Mouse (Mus musculus): ENCODE measurements around the gene Elovl6. TPM values are rescaled to one million over a fixed set of nuclear protein-coding genes. Genes with fewer than 3 reads are reported as not detected.
A peak's percentile ranks its signal among the peaks of the same experiment; 100 is the strongest.

The Elovl6 gene
- polyA plus RNA-seq, 1 experiment from 2014 or later = 34.2 TPM

DNA sequence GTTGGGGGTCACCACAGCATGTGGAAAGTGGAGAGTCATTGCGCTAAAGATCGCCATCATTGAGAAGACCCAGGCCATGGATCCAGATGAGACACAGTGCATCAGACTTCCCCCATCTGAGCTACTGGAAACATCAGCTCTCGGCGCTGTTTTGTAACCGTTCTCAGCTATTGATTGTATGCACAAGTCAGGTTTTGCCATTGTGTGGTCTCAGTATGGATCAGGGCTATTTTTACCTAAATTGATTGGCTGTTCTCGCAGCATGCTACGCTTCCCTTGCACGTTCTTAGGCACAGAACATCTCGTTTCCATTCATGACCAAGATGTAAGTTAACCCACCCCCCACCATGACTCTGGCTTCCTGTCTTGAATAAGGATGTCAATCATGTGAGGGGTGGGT, 27.9 kb downstream of the Elovl6 start:
- Histone ChIP-seq H3K4me2 (ENCODE audit: low read length) (no peak overlapping the region), H3K9ac (ENCODE audit: low read depth, low read length) (no peak overlapping the region), H3K27ac (no peak overlapping the region), H3K36me3 (ENCODE audit: insufficient read depth, low read length) (no peaks in the 10 kb centered on the region), H3K4me3 (replicated peaks; ENCODE audit: low read depth, low read length) (no peak overlapping the region), H3K27me3 (ENCODE audit: insufficient read depth, low read length) (no peaks in the 10 kb centered on the region), H3K9me3 (replicated peaks; ENCODE audit: low read length) (no peaks in the 10 kb centered on the region), H3K4me1 (replicated peaks; ENCODE audit: insufficient read depth, low read length) (no peaks in the 10 kb centered on the region; the same call in 1 of the 2 replicates)
- ATAC-seq (replicated peaks; ENCODE audit: low FRiP score, low read depth) (no peak), DNase-seq (ENCODE audit: low spot score) (no peak)
- 91% methylated on average over 9 of the region's 9 CpGs for WGBS
- TF ChIP-seq CTCF (IDR thresholded peaks at IDR 0.05; ENCODE audit: low read depth) = no peak

GRCm38 (mm10) chr3:129561011-129561410, 28.9 kb downstream of the Elovl6 start:
- H3K27me3 ChIP-seq (ENCODE audit: insufficient read depth, low read length) = no peaks in the 10 kb centered on the region
- H3K9me3 ChIP-seq (replicated peaks; ENCODE audit: low read length) = no peaks in the 10 kb centered on the region
- WGBS = 90% methylated on average over 10 of the region's 10 CpGs
- no peak for TF ChIP-seq CTCF (IDR thresholded peaks at IDR 0.05; ENCODE audit: low read depth)
- no peak overlapping the region for H3K27ac ChIP-seq
- no peaks in the 10 kb centered on the region for H3K36me3 ChIP-seq (ENCODE audit: insufficient read depth, low read length)
- DNase-seq (ENCODE audit: low spot score) = no peak
- no peak overlapping the region for H3K4me3 ChIP-seq (replicated peaks; ENCODE audit: low read depth, low read length)
- ATAC-seq (replicated peaks; ENCODE audit: low FRiP score, low read depth) = no peak
- no peak overlapping the region for H3K9ac ChIP-seq (ENCODE audit: low read depth, low read length)
- peaks cover 2% of the 10 kb centered on the region; the same call in 1 of the 2 replicates for H3K4me1 ChIP-seq (replicated peaks; ENCODE audit: insufficient read depth, low read length)
- no peak overlapping the region for H3K4me2 ChIP-seq (ENCODE audit: low read length)

DNA sequence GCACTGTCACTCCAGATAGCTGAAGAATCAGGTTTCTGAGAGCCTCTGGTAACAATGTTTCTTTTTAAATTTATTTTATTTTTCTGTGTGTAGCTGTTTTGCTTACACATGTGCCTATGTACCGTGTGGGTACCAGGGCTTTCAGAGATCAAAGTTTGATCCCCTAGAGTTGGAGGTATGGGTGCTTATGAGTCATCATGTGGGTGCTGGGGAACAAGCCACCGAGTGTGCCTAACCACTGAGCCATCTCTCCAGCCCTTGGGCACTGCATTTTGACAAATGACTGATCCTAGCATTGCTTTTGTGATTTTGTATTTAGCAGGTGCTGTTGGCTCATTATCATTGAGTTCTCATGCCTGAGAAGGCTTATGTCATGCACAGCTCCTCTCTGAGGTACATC, 29.7 kb downstream of the Elovl6 start:
- H3K36me3 ChIP-seq (ENCODE audit: insufficient read depth, low read length) = no peaks in the 10 kb centered on the region
- no peaks in the 10 kb centered on the region for H3K9me3 ChIP-seq (replicated peaks; ENCODE audit: low read length)
- H3K4me1 ChIP-seq (replicated peaks; ENCODE audit: insufficient read depth, low read length) = peaks cover 10% of the 10 kb centered on the region; the same call in 1 of the 2 replicates
- H3K27me3 ChIP-seq (ENCODE audit: insufficient read depth, low read length) = no peaks in the 10 kb centered on the region
- H3K27ac ChIP-seq = no peak overlapping the region
- 78% methylated on average over 2 of the region's 2 CpGs for WGBS
- H3K4me3 ChIP-seq (replicated peaks; ENCODE audit: low read depth, low read length) = no peak overlapping the region
- ATAC-seq (replicated peaks; ENCODE audit: low FRiP score, low read depth) = no peak
- no peak overlapping the region for H3K9ac ChIP-seq (ENCODE audit: low read depth, low read length)
- no peak overlapping the region for H3K4me2 ChIP-seq (ENCODE audit: low read length)
- DNase-seq (ENCODE audit: low spot score) = no peak
- no peak for TF ChIP-seq CTCF (IDR thresholded peaks at IDR 0.05; ENCODE audit: low read depth)

DNA sequence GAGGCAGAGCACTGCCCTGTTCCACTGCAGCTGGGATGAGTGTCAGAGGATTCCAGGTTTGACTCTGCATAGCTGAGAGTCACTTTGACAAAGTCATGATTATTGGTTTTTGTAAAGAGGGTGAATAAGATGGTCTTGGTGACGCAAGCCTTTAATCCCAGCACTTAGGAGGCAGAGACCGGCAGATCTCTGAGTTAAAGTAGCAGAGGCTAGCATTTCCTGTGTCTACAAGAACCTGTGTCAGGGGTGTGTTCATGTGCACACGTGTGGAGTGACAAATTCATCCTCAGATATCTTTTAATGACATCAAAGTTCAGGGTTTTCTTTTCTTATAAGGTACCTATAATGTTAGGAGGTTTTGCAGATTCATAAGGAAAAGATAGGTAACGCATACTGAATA, 30.3 kb downstream of the Elovl6 start:
- Histone ChIP-seq H3K4me2 (ENCODE audit: low read length) (no peak overlapping the region), H3K36me3 (ENCODE audit: insufficient read depth, low read length) (no peaks in the 10 kb centered on the region), H3K27ac (no peak overlapping the region), H3K4me3 (replicated peaks; ENCODE audit: low read depth, low read length) (no peak overlapping the region), H3K27me3 (ENCODE audit: insufficient read depth, low read length) (no peaks in the 10 kb centered on the region), H3K9ac (ENCODE audit: low read depth, low read length) (no peak overlapping the region), H3K9me3 (replicated peaks; ENCODE audit: low read length) (no peaks in the 10 kb centered on the region), H3K4me1 (replicated peaks; ENCODE audit: insufficient read depth, low read length) (0 out of 2 replicates have a peak, but pooled peaks cover 10% of the 10 kb centered on the region)
- ATAC-seq (replicated peaks; ENCODE audit: low FRiP score, low read depth) (no peak), DNase-seq (ENCODE audit: low spot score) (no peak)
- 91% methylated on average over 4 of the region's 4 CpGs for WGBS
- no peak for TF ChIP-seq CTCF (IDR thresholded peaks at IDR 0.05; ENCODE audit: low read depth)

DNA sequence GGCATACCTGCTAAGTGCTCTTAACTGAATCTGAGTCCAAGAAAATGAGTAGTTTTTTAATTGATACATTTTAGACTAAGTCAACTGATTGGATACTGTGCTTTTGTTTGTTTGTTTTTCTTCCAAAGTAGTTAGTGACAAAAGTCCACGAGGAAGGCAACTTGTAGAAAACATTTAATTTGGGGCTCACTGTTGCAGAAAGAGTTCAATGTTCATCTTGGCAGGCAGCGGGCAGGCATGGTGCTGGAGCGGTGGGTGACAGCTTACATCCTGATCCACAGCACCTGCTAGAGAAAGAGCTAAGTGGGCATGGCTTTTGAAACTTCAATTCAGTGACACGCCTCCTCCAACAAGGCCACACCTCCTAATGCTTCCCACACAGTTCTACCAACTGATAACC, 31.7 kb downstream of the Elovl6 start:
- no peaks in the 10 kb centered on the region for H3K36me3 ChIP-seq (ENCODE audit: insufficient read depth, low read length)
- no peak overlapping the region for H3K27ac ChIP-seq
- TF ChIP-seq CTCF (IDR thresholded peaks at IDR 0.05; ENCODE audit: low read depth) = no peak
- H3K4me1 ChIP-seq (replicated peaks; ENCODE audit: insufficient read depth, low read length) = 0 out of 2 replicates have a peak, but pooled peaks cover 10% of the 10 kb centered on the region
- WGBS = 74% methylated on average over 4 of the region's 4 CpGs
- no peak overlapping the region for H3K4me2 ChIP-seq (ENCODE audit: low read length)
- no peak overlapping the region for H3K9ac ChIP-seq (ENCODE audit: low read depth, low read length)
- DNase-seq (ENCODE audit: low spot score) (no peak), ATAC-seq (replicated peaks; ENCODE audit: low FRiP score, low read depth) (no peak)
- H3K4me3 ChIP-seq (replicated peaks; ENCODE audit: low read depth, low read length) = no peak overlapping the region
- H3K27me3 ChIP-seq (ENCODE audit: insufficient read depth, low read length) = no peaks in the 10 kb centered on the region
- H3K9me3 ChIP-seq (replicated peaks; ENCODE audit: low read length) = no peaks in the 10 kb centered on the region

DNA sequence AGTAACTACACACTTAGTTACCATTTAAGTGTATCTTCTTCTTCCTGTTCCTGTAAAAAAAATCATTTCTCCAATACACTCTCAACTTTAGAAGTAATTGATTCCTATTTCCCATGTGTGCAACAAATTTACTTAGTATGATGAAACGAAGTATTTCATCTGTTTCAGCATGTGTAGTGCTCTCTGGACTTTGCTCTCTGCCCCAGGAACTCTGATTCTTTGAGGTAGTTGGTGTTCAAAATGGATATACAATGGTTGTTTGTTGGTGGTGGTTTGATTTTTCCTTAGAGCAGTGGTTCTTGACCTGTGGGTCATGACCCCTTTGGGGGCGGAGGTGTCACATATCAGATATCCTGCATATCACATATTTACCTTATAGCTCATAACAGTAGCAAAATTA, 32.7 kb downstream of the Elovl6 start:
- no peaks in the 10 kb centered on the region for H3K36me3 ChIP-seq (ENCODE audit: insufficient read depth, low read length)
- H3K27me3 ChIP-seq (ENCODE audit: insufficient read depth, low read length) = no peaks in the 10 kb centered on the region
- no peaks in the 10 kb centered on the region for H3K9me3 ChIP-seq (replicated peaks; ENCODE audit: low read length)
- no peak overlapping the region for H3K4me3 ChIP-seq (replicated peaks; ENCODE audit: low read depth, low read length)
- no peak overlapping the region for H3K4me2 ChIP-seq (ENCODE audit: low read length)
- DNase-seq (ENCODE audit: low spot score) = no peak
- H3K27ac ChIP-seq = no peak overlapping the region
- ATAC-seq (replicated peaks; ENCODE audit: low FRiP score, low read depth) = no peak
- WGBS = 80% methylated on average over 2 of the region's 2 CpGs
- no peak overlapping the region for H3K9ac ChIP-seq (ENCODE audit: low read depth, low read length)
- TF ChIP-seq CTCF (IDR thresholded peaks at IDR 0.05; ENCODE audit: low read depth) = no peak
- H3K4me1 ChIP-seq (replicated peaks; ENCODE audit: insufficient read depth, low read length) = 0 out of 2 replicates have a peak, but pooled peaks cover 10% of the 10 kb centered on the region

DNA sequence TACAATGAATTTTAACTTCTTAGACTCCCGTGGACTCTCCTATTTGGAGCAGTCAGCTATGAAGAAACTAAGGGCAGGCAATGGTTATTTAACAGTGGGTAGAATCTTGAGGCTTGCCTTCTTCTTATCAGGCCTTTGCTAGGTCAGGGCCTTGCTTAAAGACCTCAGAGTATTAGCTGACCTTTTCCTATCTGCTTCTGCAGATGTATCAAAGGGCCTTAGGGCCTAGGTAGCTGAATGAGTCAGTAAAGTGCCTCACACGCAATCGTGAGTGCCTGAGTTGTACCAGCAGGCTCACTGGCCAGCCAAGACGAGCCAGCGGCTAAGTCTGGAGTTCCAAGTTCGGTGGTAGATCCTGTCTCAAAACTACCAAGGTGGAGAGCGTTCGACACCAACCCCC, 33.3 kb downstream of the Elovl6 start:
- no peaks in the 10 kb centered on the region for H3K27me3 ChIP-seq (ENCODE audit: insufficient read depth, low read length)
- H3K27ac ChIP-seq = peak overlapping the region; percentile 26
- 87% methylated on average over 8 of the region's 8 CpGs for WGBS
- ATAC-seq (replicated peaks; ENCODE audit: low FRiP score, low read depth) = no peak
- no peak overlapping the region for H3K4me3 ChIP-seq (replicated peaks; ENCODE audit: low read depth, low read length)
- H3K4me1 ChIP-seq (replicated peaks; ENCODE audit: insufficient read depth, low read length) = 0 out of 2 replicates have a peak, but pooled peaks cover 10% of the 10 kb centered on the region
- H3K9me3 ChIP-seq (replicated peaks; ENCODE audit: low read length) = no peaks in the 10 kb centered on the region
- no peak overlapping the region for H3K4me2 ChIP-seq (ENCODE audit: low read length)
- no peaks in the 10 kb centered on the region for H3K36me3 ChIP-seq (ENCODE audit: insufficient read depth, low read length)
- H3K9ac ChIP-seq (ENCODE audit: low read depth, low read length) = no peak overlapping the region
- DNase-seq (ENCODE audit: low spot score) = no peak
- no peak for TF ChIP-seq CTCF (IDR thresholded peaks at IDR 0.05; ENCODE audit: low read depth)

All from kidney, postnatal 0 days (tissue).